Mouse (Mus musculus) ovary, postnatal 10 days (tissue): ENCODE measurements around the gene Cadm3.

ENCODE experiments used
- DNase-seq: peaks from one replicate; pipeline ENCODE4 v3.0.0; 2022; ENCODE audit warnings: low spot score

Cadm3 gene

DNA sequence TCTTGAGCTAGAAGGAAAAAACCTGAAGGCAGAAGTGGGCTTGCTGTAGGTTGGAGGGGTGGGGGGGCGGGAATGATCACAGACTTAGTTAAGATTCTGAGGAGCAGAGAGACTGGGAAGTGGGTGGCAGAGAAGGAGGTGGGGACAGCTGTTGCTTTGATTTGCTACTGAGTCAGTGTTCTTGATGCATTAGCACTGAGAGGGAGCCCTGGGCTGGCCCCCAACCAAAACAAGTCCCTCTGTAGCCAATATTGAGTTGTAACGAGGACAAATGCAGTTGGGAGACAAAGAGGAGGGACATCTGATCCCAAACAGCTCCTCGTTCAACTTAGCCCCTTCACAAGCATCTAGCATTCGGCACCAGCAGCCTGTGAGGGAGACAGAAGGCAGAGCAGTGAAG, 9.7 kb downstream of the Cadm3 start:
- no peak for DNase-seq

DNA sequence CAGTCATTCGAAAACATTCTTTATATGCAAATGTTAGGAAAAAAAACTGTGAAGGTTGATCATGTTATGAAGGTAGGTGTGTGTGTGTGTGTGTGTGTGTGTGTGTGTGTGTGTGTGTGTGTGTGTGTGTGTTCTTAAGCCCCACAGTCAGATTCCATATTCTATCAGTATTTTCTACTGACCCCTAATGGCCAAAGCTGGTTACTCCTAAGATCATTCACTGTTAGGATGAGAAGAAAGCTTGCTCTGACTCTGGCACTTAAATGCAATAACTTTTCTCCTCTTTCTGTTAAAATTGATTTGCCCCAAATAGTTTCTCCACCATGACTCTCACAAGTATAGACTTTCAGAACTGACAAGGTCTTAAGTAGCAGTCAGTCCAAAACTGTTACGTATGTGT, 10.8 kb downstream of the Cadm3 start:
- DNase-seq: no peak

DNA sequence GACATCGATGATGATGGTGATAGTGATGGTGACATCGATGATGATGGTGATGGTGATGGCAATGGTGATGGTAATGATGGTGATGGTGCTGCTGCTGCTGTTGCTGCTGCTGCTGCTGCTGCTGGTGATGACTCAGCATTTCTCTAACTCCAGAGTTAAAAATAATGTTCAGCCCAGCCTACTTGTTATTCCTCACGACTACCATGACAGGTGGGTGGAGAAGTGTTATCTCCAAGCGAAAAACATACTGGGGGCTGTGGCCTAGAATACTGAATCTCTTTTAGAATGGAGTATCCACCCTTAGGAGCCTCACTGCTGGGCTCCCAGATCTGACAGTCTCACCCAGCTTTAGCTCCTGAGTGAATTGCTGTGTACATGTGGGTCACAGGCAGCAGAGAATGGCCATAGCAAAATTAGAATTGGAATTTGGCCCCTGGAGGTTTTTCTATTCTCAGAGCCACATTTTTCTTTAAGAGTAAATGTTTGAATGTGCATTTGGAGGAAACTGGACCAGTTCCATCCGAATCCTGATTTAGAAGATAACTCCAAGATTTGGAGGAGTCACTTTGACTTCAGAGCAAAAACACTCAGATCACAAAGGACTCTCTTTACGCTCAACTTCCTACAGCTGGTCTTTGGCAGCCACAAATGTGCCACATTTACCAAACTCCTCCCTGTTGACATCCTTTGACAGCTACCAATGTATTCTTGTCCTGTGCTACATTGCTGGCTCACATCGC, 12.2 kb downstream of the Cadm3 start:
- DNase-seq: no peak

DNA sequence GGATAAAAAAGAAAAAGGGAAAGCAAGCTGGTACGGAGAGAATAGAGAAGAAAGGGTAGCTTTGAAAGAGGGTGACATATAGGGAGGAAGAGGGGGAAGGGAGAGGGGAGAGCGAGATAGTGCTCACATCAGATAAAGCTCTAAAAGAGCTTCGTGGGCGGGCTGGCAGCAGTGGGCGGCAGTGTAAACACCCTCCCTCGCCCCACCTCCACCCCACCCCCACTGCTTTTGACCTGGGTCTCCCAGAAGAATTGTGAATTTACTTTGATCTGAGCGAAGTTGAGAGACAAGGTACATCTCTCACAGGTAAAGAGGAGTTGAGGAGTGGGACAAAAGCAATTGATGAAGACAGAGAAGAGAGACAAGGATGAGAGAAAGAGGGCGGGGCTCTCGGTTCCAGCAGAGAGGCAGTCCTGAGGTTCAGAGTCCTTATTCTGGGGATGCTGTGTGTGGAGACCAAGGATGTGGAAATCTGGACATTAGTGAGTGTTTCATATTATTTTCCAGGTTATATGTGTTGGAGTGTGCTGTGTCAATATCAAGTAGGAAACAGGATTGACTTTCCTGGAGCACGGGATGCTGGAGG, 17.0 kb downstream of the Cadm3 start, which contains the start of gene Aim2:
Gene Aim2, plus strand, starts transcription at position 508 of the 586 bp plus-strand sequence.
- DNase-seq: no peak

DNA sequence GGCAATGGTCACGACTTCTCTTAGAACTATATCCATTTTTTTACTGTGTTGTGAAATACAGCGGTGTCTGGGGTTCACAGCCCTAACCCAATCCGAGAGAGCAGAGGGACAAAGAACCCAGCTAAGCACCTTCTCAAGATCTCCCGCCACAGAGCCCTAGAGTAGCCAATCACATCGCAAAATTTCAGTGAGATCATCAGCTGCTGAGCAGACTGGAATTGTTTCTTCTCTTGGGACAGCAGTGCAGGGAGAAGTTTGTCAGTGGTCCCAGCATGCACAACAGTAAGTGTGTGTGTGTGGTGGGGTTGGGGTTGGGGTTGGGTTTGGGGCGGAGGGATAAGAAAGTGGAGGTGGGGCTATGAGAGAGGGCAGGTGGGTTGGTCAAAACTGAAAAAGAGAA, 17.5 kb downstream of the Cadm3 start:
- peak; percentile 24 for DNase-seq

DNA sequence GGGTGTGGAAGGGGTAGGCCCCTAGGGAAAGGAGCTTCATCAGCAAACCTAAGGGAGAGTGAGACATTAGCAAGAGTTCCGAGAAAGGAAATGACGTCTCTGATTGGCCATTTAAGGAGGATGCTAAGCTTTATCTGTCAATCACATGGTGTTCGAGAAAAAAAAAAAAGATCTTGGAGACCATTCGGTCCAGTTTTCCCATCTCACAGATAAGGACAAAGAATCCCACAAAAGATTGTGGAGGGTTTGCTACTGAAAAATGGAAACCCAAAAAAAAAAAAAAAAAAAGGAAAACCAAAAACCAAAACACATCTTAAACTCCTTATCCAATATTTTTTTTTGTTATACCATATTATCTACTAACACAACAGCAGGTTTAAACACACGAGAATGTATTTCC, 18.3 kb downstream of the Cadm3 start:
- DNase-seq: no peak

DNA sequence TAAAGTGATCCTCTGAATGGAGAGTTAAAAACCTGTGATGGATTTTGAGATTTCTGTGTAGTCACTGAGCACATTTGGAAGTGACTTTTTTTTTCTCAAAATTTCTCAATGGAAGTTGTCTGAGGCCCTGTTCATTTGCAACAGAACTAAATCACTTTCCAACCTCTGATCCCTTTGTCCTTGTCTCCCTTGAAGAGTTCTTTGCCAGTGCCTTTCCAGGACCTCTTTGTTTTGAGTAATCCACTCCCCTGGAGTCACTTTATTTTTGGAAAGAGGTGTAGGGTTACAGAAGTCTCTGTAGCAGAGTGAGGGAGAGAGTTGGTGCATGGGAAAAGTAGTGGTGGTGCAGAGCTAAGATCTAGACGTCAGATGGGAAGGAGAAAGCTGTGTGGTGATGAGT, 19.0 kb downstream of the Cadm3 start:
- DNase-seq: no peak

DNA sequence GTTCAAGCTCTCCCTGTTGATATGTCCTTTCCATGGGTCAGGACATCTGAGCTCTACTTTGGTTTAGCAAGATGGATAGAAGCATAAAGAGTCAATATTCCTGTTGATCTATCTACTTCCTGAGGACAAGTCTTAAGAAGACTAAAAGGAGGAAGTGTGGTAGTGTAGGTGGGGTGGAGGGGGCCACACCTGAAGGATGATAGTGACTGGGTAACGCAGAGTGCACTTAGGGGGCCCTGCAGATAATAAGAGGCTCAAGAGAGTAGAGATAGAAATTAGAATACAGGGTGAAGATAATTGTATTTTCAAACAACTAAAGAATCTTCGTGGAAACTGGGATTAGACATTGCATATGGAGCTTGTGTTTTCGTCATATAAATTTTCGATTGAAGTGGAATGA, 22.4 kb downstream of the Cadm3 start:
- DNase-seq: no peak

DNA sequence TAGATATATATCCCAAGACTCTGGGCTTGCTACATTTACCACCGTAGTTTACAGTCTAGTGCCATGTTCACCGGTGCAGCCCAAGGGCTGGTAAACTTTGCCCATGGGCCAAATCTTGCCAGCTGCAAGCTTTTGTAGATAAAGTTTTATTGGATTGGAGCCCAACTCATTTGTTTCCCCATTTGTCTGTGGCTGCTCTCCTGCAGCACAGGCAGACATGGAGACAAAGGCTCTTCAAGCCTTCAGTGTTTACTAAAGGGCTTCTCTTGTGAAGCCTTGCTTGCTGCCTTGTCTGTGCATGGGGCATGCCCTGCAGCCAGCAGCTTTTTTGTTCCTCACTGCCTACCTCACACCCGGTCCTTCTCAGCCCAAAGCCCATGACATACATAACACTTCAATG, 23.6 kb downstream of the Cadm3 start:
- no peak for DNase-seq

DNA sequence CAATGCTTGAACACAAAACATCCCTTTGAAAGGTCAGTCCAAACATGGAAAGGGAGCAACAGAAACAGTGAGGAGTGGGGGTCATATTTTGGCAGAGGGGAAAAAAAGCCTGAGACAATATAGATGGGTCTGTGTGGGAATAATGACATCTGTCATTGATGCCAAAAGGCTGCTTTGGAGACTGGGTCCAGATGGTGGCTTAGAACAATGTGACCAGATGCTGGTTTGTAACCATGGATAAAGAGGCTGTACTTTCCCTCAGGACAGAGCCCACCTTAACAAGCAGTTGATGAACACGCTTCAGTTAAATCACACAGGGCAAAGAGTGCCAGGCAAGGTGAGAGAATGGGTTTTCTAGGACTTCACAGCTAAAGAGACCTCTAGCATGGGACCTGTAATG, 25.1 kb downstream of the Cadm3 start:
- no peak for DNase-seq

DNA sequence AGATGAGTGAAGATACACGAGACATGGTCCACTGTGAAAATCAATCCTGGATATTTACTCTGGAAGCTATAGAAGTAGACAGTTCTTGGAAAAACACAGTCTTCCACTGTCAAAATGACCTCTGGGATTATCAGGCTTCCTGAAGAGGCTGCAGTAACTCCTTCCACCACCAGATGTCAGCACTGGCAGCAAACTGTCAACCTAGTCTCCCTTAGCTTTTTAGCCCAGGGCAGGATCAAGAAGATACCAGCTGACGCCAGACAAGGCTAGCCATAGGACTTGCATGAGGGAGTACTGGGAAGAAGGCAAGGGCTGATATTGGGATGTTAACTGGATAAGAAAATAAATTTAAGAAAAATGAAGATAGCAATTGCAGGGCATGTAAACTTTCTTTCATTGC, 28.0 kb downstream of the Cadm3 start:
- DNase-seq: peak; percentile 9

DNA sequence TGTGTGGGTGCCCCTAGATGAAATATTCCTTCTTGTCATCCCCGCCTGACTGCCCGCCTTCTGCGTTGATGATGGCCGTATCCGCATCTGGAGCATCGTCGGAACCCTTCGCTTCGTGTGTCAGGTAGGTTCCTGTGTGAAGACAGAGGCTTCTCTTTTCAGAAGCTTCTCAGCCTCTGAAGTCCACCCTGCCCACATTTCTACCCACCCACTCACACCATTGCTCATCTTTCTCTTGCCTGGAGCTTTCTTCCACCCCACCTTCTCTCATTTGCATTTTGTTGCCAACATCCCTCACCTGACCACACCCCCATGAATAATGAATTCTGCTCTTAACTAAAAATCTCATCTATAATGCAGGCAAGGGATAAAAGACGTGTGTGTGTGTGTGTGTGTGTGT, 30.5 kb downstream of the Cadm3 start:
- DNase-seq: no peak

DNA sequence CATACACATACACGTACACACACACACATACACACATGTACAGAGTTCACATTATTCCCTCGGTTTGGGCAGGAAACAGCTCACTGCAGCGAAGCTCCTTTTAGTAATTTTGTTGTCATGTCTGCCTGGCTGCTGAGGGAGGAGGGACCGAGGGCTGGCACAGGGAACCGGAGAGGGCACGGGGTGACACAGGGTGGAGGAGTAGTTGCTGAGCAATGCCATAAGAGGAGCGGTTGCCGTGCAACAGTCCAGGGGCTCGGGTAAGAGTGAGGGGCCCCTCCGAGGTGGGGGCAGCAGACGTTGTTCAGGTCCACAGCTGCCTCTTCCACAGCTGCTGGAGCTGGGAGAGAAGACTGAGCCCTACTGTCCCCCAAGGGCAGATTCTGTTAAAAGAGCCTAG, 31.6 kb downstream of the Cadm3 start:
- no peak for DNase-seq

DNA sequence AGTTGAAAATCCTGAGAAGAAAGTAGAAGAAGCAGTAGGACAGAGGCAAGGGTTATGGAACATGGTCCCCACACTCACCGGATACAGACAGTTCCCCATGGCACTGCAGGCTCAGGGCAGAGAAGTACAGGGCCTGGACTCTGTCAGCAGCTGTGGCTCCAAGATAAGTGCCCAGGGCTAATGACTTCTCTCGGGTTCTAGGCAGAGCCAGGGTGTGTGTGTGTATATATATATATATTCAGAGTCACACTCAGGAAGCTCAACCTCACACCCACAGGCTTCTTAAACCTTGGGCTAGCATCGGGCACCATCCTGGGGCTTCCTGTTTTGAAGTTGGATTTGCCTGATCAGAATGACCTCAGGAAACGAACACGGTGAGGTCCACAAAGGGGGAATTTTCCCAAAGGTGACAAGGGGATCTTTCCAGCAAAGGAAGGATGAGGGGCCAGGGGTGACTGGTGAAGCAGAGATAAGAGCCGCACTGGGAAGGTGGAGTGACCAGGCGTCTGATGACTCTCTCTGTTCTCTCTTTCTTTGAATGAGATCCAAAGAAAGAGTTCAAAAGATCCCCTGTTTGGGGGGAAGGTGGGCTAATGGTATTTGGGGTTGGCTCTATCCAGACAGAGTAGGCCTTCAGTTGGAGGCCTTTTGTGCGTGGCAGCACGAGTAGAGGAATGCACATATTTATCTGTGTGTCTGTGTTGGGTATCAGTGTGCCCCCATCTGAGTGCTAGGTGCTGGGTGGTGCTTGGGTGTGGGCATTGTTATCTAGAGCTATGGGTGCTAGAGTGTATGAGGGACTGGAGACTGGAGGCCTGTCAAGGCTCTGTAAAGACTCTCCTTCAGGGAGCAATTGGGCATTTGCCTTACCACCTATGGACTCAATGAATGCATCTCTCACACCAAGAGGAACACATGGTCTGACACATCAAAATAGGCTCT, 33.9 kb downstream of the Cadm3 start, which contains the start of gene Ackr1:
Gene Ackr1, minus strand, starts transcription at position 439 of the 942 bp plus-strand sequence.
- DNase-seq: no peak

DNA sequence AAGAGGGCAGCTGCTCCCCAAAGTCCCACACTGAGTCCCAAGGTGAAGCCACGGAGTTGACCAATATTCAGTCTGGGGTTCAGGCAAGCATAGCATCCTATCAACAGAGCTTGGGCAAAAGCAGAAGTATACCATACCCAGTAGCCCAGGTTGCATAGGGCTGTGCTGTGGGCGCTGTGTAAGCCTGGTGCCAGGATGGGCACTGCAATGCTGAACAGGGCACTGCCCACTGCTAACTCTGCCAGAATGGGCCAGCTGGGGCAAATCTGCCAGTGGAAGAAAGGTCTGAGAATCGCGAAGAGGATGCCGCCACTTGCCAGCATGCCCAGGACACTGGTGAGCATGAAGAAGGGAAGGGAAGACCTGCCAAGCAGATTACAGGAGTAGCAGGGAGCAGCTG, 35.1 kb downstream of the Cadm3 start:
- no peak for DNase-seq

DNA sequence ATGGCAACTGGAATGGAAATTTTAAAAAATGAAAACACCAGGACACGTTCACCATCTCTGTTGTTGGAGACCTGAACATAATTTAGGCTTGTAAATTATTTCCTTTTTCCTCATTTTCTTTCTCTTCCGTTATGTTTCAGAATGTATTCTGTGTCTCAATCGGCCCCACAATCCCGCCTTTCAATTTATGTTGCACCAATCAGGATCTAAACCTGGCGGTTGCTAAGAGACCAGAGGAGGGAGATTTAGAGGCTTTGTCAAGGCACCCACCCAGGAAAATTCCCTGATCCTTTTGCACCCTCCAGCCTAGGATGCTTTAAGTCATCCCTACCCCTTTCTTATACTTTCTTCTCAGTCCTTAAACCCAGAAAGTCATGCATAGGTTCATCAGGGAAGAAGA, 37.8 kb downstream of the Cadm3 start:
- no peak for DNase-seq

DNA sequence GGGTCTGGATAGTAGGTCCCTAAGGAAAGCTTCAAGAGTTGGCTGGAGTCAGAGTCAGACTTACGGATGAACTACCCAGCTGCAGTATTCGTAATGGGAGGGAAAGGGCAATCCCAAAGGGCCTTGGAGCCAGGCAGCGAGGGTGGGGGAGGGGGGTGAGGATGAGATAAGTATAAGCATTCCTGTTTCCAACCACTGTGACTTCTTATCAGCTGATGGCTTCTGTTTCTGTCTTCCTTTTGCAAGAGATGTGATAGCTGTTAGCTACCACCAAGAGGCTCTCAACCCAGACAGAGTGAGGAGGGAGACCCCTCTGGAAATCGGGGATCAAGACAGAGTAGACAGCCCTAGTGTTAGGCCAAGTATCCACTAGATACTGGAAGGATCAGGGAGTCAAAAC, 38.3 kb downstream of the Cadm3 start:
- DNase-seq: no peak

DNA sequence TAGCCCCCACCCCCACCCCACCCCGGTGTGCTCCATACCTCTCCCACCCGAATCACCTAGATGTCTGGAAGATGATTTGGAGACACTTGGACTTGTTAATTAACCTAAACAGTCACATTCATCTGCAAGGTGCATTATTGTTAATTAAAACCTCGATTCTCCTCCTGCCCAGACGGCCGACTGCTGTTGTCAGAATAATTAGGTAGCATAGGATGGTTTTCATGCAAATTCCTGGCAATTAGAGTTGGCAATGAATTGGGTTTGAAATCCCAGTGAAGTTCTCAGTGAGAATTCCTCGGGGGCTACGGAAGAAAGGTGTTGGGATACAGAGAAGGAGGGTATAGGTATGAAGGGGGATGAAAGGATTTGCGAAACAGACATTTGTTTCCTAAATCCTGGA, 39.0 kb downstream of the Cadm3 start:
- DNase-seq: no peak

DNA sequence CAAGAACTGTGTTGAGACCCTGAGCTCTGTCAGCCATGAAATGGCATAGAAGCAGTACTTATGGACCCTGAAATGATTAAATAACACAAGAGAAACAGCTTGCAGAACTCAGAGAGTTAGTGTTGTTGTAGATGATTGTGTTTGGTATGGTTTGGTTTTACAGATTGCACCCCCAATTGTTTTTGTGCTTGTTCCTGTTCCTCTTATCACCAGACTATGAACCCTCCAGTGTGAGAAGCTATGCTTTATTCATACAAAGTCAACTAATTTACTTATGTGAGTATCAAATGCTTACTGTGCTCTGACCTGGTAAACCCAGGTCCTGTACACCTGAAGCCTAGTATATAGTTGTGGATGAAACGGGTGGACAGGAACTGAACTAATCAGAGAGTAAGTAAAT, 40.9 kb downstream of the Cadm3 start:
- DNase-seq: no peak

DNA sequence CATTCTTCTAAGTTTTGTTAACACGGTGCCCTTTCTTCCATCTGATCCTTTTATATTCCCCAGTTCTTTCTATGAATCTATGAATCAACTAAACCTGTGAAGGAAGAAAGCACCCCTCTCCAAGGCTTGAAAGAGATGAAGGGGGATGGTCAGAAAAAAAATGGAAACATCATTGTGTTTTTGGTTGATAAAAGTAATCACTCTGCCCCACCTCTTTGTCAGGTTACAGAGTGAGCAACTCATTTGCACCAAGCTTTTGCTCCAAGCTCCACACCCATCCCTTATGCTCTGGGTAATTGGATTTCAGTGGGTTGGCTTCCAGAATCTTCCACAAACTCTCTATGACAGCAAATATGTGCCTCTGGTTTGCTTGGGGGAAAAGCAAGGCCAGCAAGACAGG, 42.1 kb downstream of the Cadm3 start:
- no peak for DNase-seq

DNA sequence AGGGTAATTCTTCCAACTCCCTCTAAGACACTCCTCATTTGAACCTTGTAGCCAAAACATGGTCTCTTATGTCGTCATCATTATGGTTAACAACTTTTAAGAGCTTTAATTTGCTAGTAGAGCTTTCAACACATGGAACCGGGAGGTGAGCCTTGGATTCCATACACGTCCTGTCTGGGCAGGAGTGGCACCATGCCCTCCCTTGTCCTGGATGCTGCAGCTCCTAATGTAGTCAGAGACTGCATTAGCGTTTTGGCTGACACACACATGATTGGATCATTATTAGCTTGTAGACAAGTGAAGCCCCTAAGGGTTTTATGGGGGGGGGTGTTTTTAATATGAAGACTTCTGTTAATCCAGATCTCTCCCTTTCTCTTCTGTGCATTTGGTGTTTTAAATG, 42.5 kb downstream of the Cadm3 start:
- no peak for DNase-seq

DNA sequence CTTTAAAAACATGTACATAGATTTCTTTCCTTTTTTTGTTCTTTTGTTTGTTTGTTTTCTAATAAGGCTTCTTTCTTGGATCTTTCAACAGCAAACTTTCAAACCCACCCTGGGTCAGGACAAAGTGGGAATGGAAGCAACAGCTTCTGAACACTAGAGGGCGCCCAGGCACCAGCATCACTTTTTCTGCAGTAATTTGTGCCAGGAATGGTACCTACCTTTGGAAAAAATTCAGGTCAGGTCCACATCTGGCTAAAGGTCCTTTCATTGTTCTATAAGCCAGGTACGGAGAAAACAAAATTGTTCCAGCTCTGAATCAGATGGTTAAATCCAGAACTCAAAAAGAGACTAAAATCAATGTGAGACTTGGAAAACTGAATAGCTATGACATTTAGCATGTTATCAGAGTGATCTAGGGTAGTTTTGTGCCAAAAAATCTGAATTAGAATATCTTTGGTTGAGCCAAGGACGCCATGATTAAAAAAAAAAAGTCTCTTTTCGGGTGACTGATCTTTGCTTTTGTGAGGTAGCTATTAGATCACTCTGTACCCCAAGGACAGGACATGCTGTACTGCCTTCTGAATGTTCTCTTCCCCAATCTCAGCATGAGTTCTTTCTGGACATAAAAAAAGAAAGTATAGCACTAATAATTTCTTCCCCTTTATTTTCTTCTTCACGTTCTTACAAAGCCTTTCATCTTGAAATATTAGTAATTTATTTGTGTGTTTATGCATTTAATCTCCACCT, 43.5 kb downstream of the Cadm3 start:
- DNase-seq: no peak
